Mouse (Mus musculus): ENCODE measurements around the gene Zmynd11. TPM values are rescaled to one million over a fixed set of nuclear protein-coding genes. Genes with fewer than 3 reads are reported as not detected.

Gene Zmynd11
- polyA plus RNA-seq, 1 experiment: 12.8 TPM

DNA sequence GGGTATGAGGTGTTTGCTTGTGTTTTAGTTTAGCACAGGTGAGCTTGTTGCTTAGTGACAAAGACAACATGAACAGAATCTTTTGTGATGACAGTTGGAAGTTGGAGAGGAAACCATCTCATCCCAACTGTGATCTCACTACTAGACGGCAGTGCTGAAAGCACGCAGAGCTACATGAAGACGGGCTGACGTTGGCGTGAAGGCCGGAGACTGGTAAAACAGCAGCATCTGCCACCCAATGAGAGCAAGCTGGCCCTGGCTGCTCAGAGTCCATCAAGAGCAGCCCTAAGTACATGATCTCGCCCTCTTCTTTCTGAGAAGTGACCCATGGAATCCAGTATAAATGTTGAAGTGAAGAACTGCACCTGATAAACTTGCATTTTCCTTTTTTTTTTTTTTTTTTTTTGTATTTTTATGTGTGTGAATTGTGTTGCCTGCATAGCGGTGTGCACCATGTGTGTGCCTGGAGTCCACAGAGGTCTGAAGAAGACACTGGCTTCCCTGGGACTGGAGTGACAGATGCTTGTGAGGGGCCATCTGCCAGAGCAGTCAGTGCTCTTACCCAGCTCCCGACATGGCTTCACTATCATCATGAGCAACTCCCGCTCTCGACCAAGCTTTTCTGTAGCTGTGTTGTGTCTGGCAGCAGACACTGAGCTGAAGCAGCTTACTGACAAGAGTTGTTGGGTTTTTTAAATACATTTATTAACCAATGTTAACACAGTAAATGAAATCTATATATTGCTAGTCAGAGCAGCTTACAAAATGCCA, 80.8 kb downstream of the Zmynd11 start:
- H3K36me3 ChIP-seq (ENCODE audit: control insufficient read depth, insufficient read depth, low read length): peaks cover 39% of the 10 kb centered on the region
- no peak overlapping the region for H3K4me3 ChIP-seq (ENCODE audit: low read depth, low read length)
- WGBS: 96% methylated on average over 11 of the region's 11 CpGs
- TF ChIP-seq CTCF (IDR thresholded peaks at IDR 0.05; ENCODE audit: extremely low read depth, insufficient read length, insufficient replicate concordance, low read depth, low read length) (no peak), POLR2A (IDR thresholded peaks at IDR 0.05; ENCODE audit: low read depth, low read length) (no peak)
- H3K27ac ChIP-seq (ENCODE audit: insufficient read depth, low read depth, low read length): no peak overlapping the region
- no peaks in the 10 kb centered on the region; the same call in 1 of the 2 replicates for H3K4me1 ChIP-seq (ENCODE audit: control insufficient read depth, insufficient read depth, insufficient read length, low read length)
- no peaks in the 10 kb centered on the region for H3K27me3 ChIP-seq (ENCODE audit: control insufficient read depth, insufficient read depth, low read length)

DNA sequence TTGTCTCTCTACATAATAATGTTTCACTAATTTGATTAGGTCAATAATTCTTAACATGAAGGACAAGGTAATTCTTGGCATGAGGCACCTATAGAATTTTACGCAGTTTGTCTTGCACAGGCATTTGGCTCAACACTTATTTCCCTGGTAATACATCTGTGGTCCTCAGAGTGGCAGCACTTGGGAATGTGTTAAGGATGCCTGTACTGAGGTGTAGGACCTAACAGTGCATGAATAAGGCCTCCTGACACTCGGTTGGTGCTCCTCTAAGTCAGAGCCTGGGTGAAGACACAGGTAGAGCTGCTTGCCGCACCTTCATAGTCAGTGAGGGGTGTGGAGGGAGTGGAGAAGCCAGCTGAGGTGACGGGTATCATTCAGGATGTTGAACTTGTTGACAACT, 81.8 kb downstream of the Zmynd11 start:
- H3K36me3 ChIP-seq (ENCODE audit: control insufficient read depth, insufficient read depth, low read length): peaks cover 29% of the 10 kb centered on the region
- WGBS: 89% methylated on average over 4 of the region's 4 CpGs

GRCm38 (mm10) chr13:9681492-9681891, 83.6 kb downstream of the Zmynd11 start:
- H3K27ac ChIP-seq (ENCODE audit: insufficient read depth, low read depth, low read length): no peak overlapping the region
- H3K4me1 ChIP-seq (ENCODE audit: control insufficient read depth, insufficient read depth, insufficient read length, low read length): no peaks in the 10 kb centered on the region
- no peak overlapping the region for H3K4me3 ChIP-seq (ENCODE audit: low read depth, low read length)
- H3K27me3 ChIP-seq (ENCODE audit: control insufficient read depth, insufficient read depth, low read length): no peaks in the 10 kb centered on the region
- H3K36me3 ChIP-seq (ENCODE audit: control insufficient read depth, insufficient read depth, low read length): peaks cover 16% of the 10 kb centered on the region
- TF ChIP-seq CTCF (IDR thresholded peaks at IDR 0.05; ENCODE audit: extremely low read depth, insufficient read length, insufficient replicate concordance, low read depth, low read length) (no peak), POLR2A (IDR thresholded peaks at IDR 0.05; ENCODE audit: low read depth, low read length) (no peak)
- 90% methylated on average over 3 of the region's 3 CpGs for WGBS

More for the DNA sequence above, 81.8 kb downstream of the Zmynd11 start:
- no peak overlapping the region for H3K4me3 ChIP-seq (ENCODE audit: low read depth, low read length)
- no peaks in the 10 kb centered on the region for H3K27me3 ChIP-seq (ENCODE audit: control insufficient read depth, insufficient read depth, low read length)
- H3K4me1 ChIP-seq (ENCODE audit: control insufficient read depth, insufficient read depth, insufficient read length, low read length): no peaks in the 10 kb centered on the region
- TF ChIP-seq POLR2A (IDR thresholded peaks at IDR 0.05; ENCODE audit: low read depth, low read length) (no peak), CTCF (IDR thresholded peaks at IDR 0.05; ENCODE audit: extremely low read depth, insufficient read length, insufficient replicate concordance, low read depth, low read length) (no peak)
- H3K27ac ChIP-seq (ENCODE audit: insufficient read depth, low read depth, low read length): no peak overlapping the region

- no peak overlapping the region for H3K4me3 ChIP-seq (ENCODE audit: low read depth, low read length)
- H3K27ac ChIP-seq (ENCODE audit: insufficient read depth, low read depth, low read length): no peak overlapping the region
- TF ChIP-seq CTCF (IDR thresholded peaks at IDR 0.05; ENCODE audit: extremely low read depth, insufficient read length, insufficient replicate concordance, low read depth, low read length): no peak
- no peak for TF ChIP-seq POLR2A (IDR thresholded peaks at IDR 0.05; ENCODE audit: low read depth, low read length)
- H3K4me1 ChIP-seq (ENCODE audit: control insufficient read depth, insufficient read depth, insufficient read length, low read length): no peaks in the 10 kb centered on the region
- no peaks in the 10 kb centered on the region for H3K27me3 ChIP-seq (ENCODE audit: control insufficient read depth, insufficient read depth, low read length)
- no peaks in the 10 kb centered on the region for H3K36me3 ChIP-seq (ENCODE audit: control insufficient read depth, insufficient read depth, low read length)
- WGBS: 96% methylated on average over 1 of the region's 1 CpGs
Measured at GRCm38 (mm10) chr13:9674126-9674525, 91.0 kb downstream of the Zmynd11 start.

GRCm38 (mm10) chr13:9669246-9669645, 95.9 kb downstream of the Zmynd11 start:
- H3K27ac ChIP-seq (ENCODE audit: insufficient read depth, low read depth, low read length): no peak overlapping the region
- H3K4me3 ChIP-seq (ENCODE audit: low read depth, low read length): no peak overlapping the region
- H3K27me3 ChIP-seq (ENCODE audit: control insufficient read depth, insufficient read depth, low read length): no peaks in the 10 kb centered on the region
- H3K4me1 ChIP-seq (ENCODE audit: control insufficient read depth, insufficient read depth, insufficient read length, low read length): no peaks in the 10 kb centered on the region
- H3K36me3 ChIP-seq (ENCODE audit: control insufficient read depth, insufficient read depth, low read length): 0 out of 2 replicates have a peak, but pooled peaks cover 1% of the 10 kb centered on the region
- 91% methylated on average over 5 of the region's 5 CpGs for WGBS
- no peak for TF ChIP-seq POLR2A (IDR thresholded peaks at IDR 0.05; ENCODE audit: low read depth, low read length)
- no peak for TF ChIP-seq CTCF (IDR thresholded peaks at IDR 0.05; ENCODE audit: extremely low read depth, insufficient read length, insufficient replicate concordance, low read depth, low read length)

GRCm38 (mm10) chr13:9667954-9668496, 97.1 kb downstream of the Zmynd11 start:
- 77% methylated on average over 7 of the region's 7 CpGs for WGBS
- Histone ChIP-seq H3K4me1 (ENCODE audit: control insufficient read depth, insufficient read depth, insufficient read length, low read length) (no peaks in the 10 kb centered on the region), H3K36me3 (ENCODE audit: control insufficient read depth, insufficient read depth, low read length) (0 out of 2 replicates have a peak, but pooled peaks cover 1% of the 10 kb centered on the region), H3K27ac (ENCODE audit: insufficient read depth, low read depth, low read length) (no peak overlapping the region), H3K27me3 (ENCODE audit: control insufficient read depth, insufficient read depth, low read length) (no peaks in the 10 kb centered on the region), H3K4me3 (ENCODE audit: low read depth, low read length) (no peak overlapping the region)
- no peak for TF ChIP-seq POLR2A (IDR thresholded peaks at IDR 0.05; ENCODE audit: low read depth, low read length)
- TF ChIP-seq CTCF (IDR thresholded peaks at IDR 0.05; ENCODE audit: extremely low read depth, insufficient read length, insufficient replicate concordance, low read depth, low read length): no peak

DNA sequence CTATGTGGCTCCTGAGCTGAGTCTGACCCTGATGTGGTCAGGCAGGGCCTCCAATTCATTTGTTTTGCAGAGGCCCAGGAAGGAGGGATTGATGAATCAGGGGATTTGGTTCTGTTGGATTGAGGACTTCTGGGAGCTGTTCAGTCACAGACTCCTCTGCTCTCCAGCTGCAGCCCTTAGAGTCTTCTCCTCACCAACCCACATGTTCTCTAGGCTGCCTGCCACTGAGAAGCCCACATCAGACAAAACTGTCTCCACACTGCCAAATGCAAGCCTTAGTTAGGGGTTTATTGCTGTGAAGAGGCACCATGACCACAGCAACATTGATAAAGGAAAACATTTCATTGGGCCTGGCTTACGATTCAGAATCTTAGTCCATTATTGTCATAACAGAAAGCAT, 101.5 kb downstream of the Zmynd11 start:
- TF ChIP-seq CTCF (IDR thresholded peaks at IDR 0.05; ENCODE audit: extremely low read depth, insufficient read length, insufficient replicate concordance, low read depth, low read length): no peak
- no peak for TF ChIP-seq POLR2A (IDR thresholded peaks at IDR 0.05; ENCODE audit: low read depth, low read length)
- H3K27ac ChIP-seq (ENCODE audit: insufficient read depth, low read depth, low read length): no peak overlapping the region
- 0 out of 2 replicates have a peak, but pooled peaks cover 1% of the 10 kb centered on the region for H3K36me3 ChIP-seq (ENCODE audit: control insufficient read depth, insufficient read depth, low read length)
- H3K27me3 ChIP-seq (ENCODE audit: control insufficient read depth, insufficient read depth, low read length): no peaks in the 10 kb centered on the region
- WGBS: 88% methylated on average over 1 of the region's 1 CpGs
- no peaks in the 10 kb centered on the region for H3K4me1 ChIP-seq (ENCODE audit: control insufficient read depth, insufficient read depth, insufficient read length, low read length)
- H3K4me3 ChIP-seq (ENCODE audit: low read depth, low read length): no peak overlapping the region
